Mouse (Mus musculus): ENCODE measurements around the gene Nelfa. TPM values are rescaled to one million over a fixed set of nuclear protein-coding genes. Genes with fewer than 3 reads are reported as not detected.

Nelfa gene
- total and polyA plus RNA-seq, 3 experiments: 20.6 to 41.2 (median 23.9) TPM

GRCm38 (mm10) chr5:33903176-33903575 is 33.0 kb downstream of the Nelfa start:
- Histone ChIP-seq H3K4me1 (ENCODE audit: control insufficient read depth in 1 of 2, insufficient read depth in 2 of 2) (no peaks in the 10 kb centered on the region), H3K27me3 (replicated peaks) (no peaks in the 10 kb centered on the region), H3K27ac (ENCODE audit: insufficient read depth, low read depth) (no peak overlapping the region), H3K4me3 (replicated peaks in 1 of 3; ENCODE audit: low read depth in 2 of 3, low read length in 2 of 3, poor library complexity in 1 of 3) (no peak overlapping the region), H3K9me3 (replicated peaks; ENCODE audit: low read length) (no peaks in the 10 kb centered on the region), H3K36me3 (replicated peaks in 1 of 2; ENCODE audit: control insufficient read depth in 1 of 2, insufficient read depth in 1 of 2, low read length in 1 of 2) (peaks cover 49 to 52% of the 10 kb centered on the region in 2 experiments), H3K4me2 (ENCODE audit: insufficient read depth, low read depth, poor library complexity, severe bottlenecking) (no peak overlapping the region), H3K9ac (ENCODE audit: insufficient read depth, low read depth) (no peak overlapping the region), H3K79me2 (replicated peaks; ENCODE audit: control insufficient read depth, extremely low read depth, insufficient read depth, poor library complexity, severe bottlenecking) (no peaks in the 10 kb centered on the region)
- in situ Hi-C loops (cut with MboI; ENCODE audit: low pct_ligation_motif_present, low pct_unique_long_range_greater_than_20kb, low sequenced_read_pairs): no loop called here
- dilution Hi-C loops (cut with MboI; ENCODE audit: extremely low pct_ligation_motif_present, extremely low pct_unique_long_range_greater_than_20kb, low sequenced_read_pairs): no loop called here
- no peak for DNase-seq (ENCODE audit: extremely low read depth)
- TF ChIP-seq NRF1 (IDR thresholded peaks at IDR 0.05; ENCODE audit: low read depth, low read length): no peak
- no peak for TF ChIP-seq SIN3A (IDR thresholded peaks at IDR 0.05; ENCODE audit: low read length)
- no peak for TF ChIP-seq USF2 (conservative IDR thresholded peaks at IDR 0.05; ENCODE audit: low read depth, low read length)
- no peak for TF ChIP-seq ZMIZ1 (IDR thresholded peaks at IDR 0.05; ENCODE audit: low read depth, low read length)
- TF ChIP-seq MAX (IDR thresholded peaks at IDR 0.05; ENCODE audit: low read length): no peak
- no peak for TF ChIP-seq GABPA (IDR thresholded peaks at IDR 0.05; ENCODE audit: insufficient replicate concordance, low read depth, low read length)
- no peak for TF ChIP-seq UBTF (IDR thresholded peaks at IDR 0.05; ENCODE audit: low read depth, low read length)
- no peak for TF ChIP-seq MAFK (IDR thresholded peaks at IDR 0.05; ENCODE audit: insufficient replicate concordance, low read length)
- no peak for TF ChIP-seq TBP (conservative IDR thresholded peaks at IDR 0.05; ENCODE audit: low read depth, low read length)

- no peak for TF ChIP-seq MAZ (IDR thresholded peaks at IDR 0.05; ENCODE audit: low read depth, low read length)
- no peak for TF ChIP-seq MAX (IDR thresholded peaks at IDR 0.05; ENCODE audit: low read length)
- no peak for TF ChIP-seq CHD1 (IDR thresholded peaks at IDR 0.05; ENCODE audit: low read depth, low read length)
- TF ChIP-seq NELFE (IDR thresholded peaks at IDR 0.05; ENCODE audit: low read depth, low read length): no peak
- no peak for TF ChIP-seq TCF12 (IDR thresholded peaks at IDR 0.05; ENCODE audit: low read depth, low read length)
- TF ChIP-seq POLR2A (IDR thresholded peaks at IDR 0.05; ENCODE audit: low read depth, low read length): no peak
- no peak for TF ChIP-seq KAT2A (IDR thresholded peaks at IDR 0.05; ENCODE audit: insufficient replicate concordance, low read length)
- TF ChIP-seq CHD2 (IDR thresholded peaks at IDR 0.05; ENCODE audit: low read length): no peak
- no peak for TF ChIP-seq RAD21 (IDR thresholded peaks at IDR 0.05; ENCODE audit: low read depth, low read length)
- no peak for TF ChIP-seq NRF1 (IDR thresholded peaks at IDR 0.05; ENCODE audit: low read depth, low read length)
- no peak for TF ChIP-seq ELF1 (IDR thresholded peaks at IDR 0.05; ENCODE audit: low read depth, low read length)
- TF ChIP-seq ETS1 (conservative IDR thresholded peaks at IDR 0.05; ENCODE audit: low read depth, low read length): no peak
- no peak for TF ChIP-seq JUN (IDR thresholded peaks at IDR 0.05; ENCODE audit: insufficient read depth, low read depth, low read length)
- Histone ChIP-seq H3K27ac (ENCODE audit: insufficient read depth, low read depth) (no peak overlapping the region), H3K36me3 (replicated peaks in 1 of 2; ENCODE audit: control insufficient read depth in 1 of 2, insufficient read depth in 1 of 2, low read length in 1 of 2) (peaks cover 49 to 56% of the 10 kb centered on the region in 2 experiments)
These were observed 33.5 kb downstream of the Nelfa start for GRCm38 (mm10) chr5:33902696-33903095.

More at GRCm38 (mm10) chr5:33902696-33903095, 33.5 kb downstream of the Nelfa start:
- in situ Hi-C loops (cut with MboI; ENCODE audit: low pct_ligation_motif_present, low pct_unique_long_range_greater_than_20kb, low sequenced_read_pairs) (no loop called here), dilution Hi-C loops (cut with MboI; ENCODE audit: extremely low pct_ligation_motif_present, extremely low pct_unique_long_range_greater_than_20kb, low sequenced_read_pairs) (no loop called here)
- Histone ChIP-seq H3K79me2 (replicated peaks; ENCODE audit: control insufficient read depth, extremely low read depth, insufficient read depth, poor library complexity, severe bottlenecking) (no peaks in the 10 kb centered on the region), H3K9me3 (replicated peaks; ENCODE audit: low read length) (no peaks in the 10 kb centered on the region), H3K4me3 (replicated peaks in 1 of 3; ENCODE audit: low read depth in 2 of 3, low read length in 2 of 3, poor library complexity in 1 of 3) (no peak overlapping the region), H3K4me2 (ENCODE audit: insufficient read depth, low read depth, poor library complexity, severe bottlenecking) (no peak overlapping the region), H3K9ac (ENCODE audit: insufficient read depth, low read depth) (no peak overlapping the region), H3K27me3 (replicated peaks) (no peaks in the 10 kb centered on the region), H3K4me1 (ENCODE audit: control insufficient read depth in 1 of 2, insufficient read depth in 2 of 2) (no peaks in the 10 kb centered on the region)
- no peak for DNase-seq (ENCODE audit: extremely low read depth)
